Mouse (Mus musculus) liver, embryonic 16.5 days (tissue): ENCODE measurements around the gene Adgrf5. TPM values are rescaled to one million over a fixed set of nuclear protein-coding genes. Genes with fewer than 3 reads are reported as not detected.

ENCODE experiments used
- ATAC-seq: fragments of 200-750 bp; cut with Nextera tagmentation; 2 replicates; pipeline ENCODE4 v1.8.0; 2017; ENCODE audit warnings: low read depth, mild to moderate bottlenecking, moderate number of reproducible peaks, moderate library complexity
- H3K27ac ChIP-seq: fragments of 300-500 bp; sonication (generic); 2 replicates; pipeline ENCODE4 v1.5.1; 2014; ENCODE audit warnings: mild to moderate bottlenecking, low read length
- H3K27me3 ChIP-seq: fragments of 300-500 bp; sonication (generic); 2 replicates; pipeline ENCODE4 v1.6.1; 2014; ENCODE audit warnings: low read depth, low read length, mixed read lengths; ENCODE audit not compliant: control insufficient read depth, insufficient read depth
- H3K36me3 ChIP-seq: fragments of 300-500 bp; sonication (generic); 2 replicates; pipeline ENCODE4 v1.6.1; 2014; ENCODE audit warnings: mild to moderate bottlenecking; ENCODE audit not compliant: control insufficient read depth, insufficient read depth
- H3K4me1 ChIP-seq: fragments of 300-500 bp; sonication (generic); 2 replicates; pipeline ENCODE4 v1.6.1; 2014; ENCODE audit warnings: low read depth, low read length, mixed read lengths; ENCODE audit not compliant: control insufficient read depth
- H3K4me2 ChIP-seq: fragments of 300-500 bp; sonication (generic); 2 replicates; pipeline ENCODE4 v1.6.1; 2014; ENCODE audit warnings: low read depth, low read length, mixed read lengths
- H3K4me3 ChIP-seq: fragments of 300-500 bp; sonication (generic); 2 replicates; pipeline ENCODE4 v1.5.1; 2014; ENCODE audit warnings: low read depth, mild to moderate bottlenecking, low read length
- H3K9ac ChIP-seq: fragments of 300-500 bp; sonication (generic); 2 replicates; pipeline ENCODE4 v1.6.1; 2014; ENCODE audit warnings: low read depth, low read length
- H3K9me3 ChIP-seq: fragments of 300-500 bp; sonication (generic); replicated peaks from 2 replicates; pipeline ENCODE4 v1.6.1; 2016; ENCODE audit warnings: low read length; ENCODE audit not compliant: control insufficient read depth
- WGBS: fragments of 180-500 bp; shearing (Covaris S2); extraction: QIAGEN DNeasy Blood & Tissue Kit; methylation state at CpG from one replicate; pipeline ENCODE4 v1.1.7; 2014; ENCODE audit not compliant: insufficient replicate concordance; 5-methylcytosine and 5-hydroxymethylcytosine counted together
- polyA plus RNA-seq: library from polyadenylated mRNA; unstranded; fragments of >200 nt; fragmentation: Nextera tagmentation; extraction: Ambion mirVana; gene quantifications from 2 replicates; pipeline ENCODE4 v1.2.1, GENCODE M21; 2015

Adgrf5 gene
- polyA plus RNA-seq, 1 experiment from 2014 or later = 3.8 TPM

DNA sequence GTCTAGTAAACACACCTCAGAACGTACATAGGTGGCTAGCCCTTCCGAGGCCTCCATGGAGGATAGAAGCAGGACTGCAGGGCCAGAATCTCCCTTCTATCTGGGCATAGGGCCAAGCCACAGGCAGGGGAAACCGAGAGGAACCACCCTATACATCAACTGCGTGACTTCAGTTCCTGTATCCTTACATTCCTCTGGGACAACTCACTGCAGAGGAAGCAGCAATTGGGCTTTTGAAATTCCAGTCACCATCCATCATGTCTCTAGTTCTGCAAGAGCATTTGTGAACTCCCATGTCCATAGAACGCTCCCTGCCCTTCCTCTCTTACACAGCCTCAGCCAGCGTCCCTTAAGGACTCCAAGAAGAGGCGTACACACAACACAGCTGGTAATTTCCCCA, 47.3 kb downstream of the Adgrf5 start:
- H3K27me3 ChIP-seq = no peaks in the 10 kb centered on the region
- 41% methylated on average over 7 of the region's 7 CpGs for WGBS
- H3K9me3 ChIP-seq = no peaks in the 10 kb centered on the region
- peak; percentile 37; the same call in 1 of the 2 replicates for ATAC-seq
- H3K36me3 ChIP-seq = no peaks in the 10 kb centered on the region
- H3K4me2 ChIP-seq = no peak overlapping the region
- no peaks in the 10 kb centered on the region for H3K4me1 ChIP-seq
- no peak overlapping the region for H3K4me3 ChIP-seq
- H3K9ac ChIP-seq = no peak overlapping the region
- no peak overlapping the region for H3K27ac ChIP-seq

DNA sequence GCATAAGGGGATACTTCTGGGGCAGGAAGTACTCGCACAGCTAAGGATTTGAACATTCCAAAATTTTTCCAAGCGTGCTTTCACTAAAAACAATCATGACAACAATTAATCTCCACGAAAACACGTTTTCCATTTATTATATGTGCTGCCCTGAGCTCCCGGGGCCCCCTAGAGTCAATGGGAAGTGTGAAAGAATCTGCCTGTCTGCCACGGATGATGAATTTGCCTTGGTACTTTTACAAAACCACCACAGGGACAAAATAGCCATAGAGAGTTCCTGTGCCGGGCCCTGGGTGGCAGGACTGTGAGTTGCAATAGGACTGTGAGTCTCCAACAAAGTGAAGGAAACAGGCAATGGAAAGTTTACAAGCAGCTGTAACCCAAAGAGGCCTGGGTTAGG, 52.9 kb downstream of the Adgrf5 start:
- Histone ChIP-seq H3K27ac (no peak overlapping the region), H3K9me3 (no peaks in the 10 kb centered on the region), H3K27me3 (no peaks in the 10 kb centered on the region), H3K4me1 (no peaks in the 10 kb centered on the region), H3K9ac (no peak overlapping the region), H3K4me2 (no peak overlapping the region), H3K36me3 (no peaks in the 10 kb centered on the region), H3K4me3 (no peak overlapping the region)
- 37% methylated on average over 7 of the region's 7 CpGs for WGBS
- ATAC-seq = no peak

DNA sequence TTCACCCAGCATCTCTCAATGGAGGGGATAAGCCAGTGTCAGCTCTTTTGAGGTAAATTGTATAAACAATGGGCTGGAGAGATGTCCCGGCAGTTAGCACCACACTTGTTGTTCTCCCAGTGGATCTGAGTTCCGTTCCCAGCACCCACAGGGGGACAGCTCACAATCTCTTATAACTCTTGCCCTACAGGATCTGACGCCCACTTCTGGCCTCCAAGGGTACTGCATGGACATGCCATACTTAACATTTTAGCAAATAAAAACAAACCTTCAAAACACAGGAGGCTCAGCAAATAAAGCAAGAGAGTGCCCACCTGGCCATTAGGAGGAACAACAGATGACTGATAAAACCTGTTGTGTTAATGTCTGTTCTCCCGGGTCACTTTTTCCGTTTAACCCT, 59.0 kb downstream of the Adgrf5 start:
- H3K27ac ChIP-seq = no peak overlapping the region
- H3K4me1 ChIP-seq = no peaks in the 10 kb centered on the region
- no peak for ATAC-seq
- H3K9me3 ChIP-seq = no peaks in the 10 kb centered on the region
- no peak overlapping the region for H3K4me2 ChIP-seq
- H3K27me3 ChIP-seq = no peaks in the 10 kb centered on the region
- no peak overlapping the region for H3K9ac ChIP-seq
- 72% methylated on average over 5 of the region's 5 CpGs for WGBS
- H3K4me3 ChIP-seq = no peak overlapping the region
- H3K36me3 ChIP-seq = no peaks in the 10 kb centered on the region

DNA sequence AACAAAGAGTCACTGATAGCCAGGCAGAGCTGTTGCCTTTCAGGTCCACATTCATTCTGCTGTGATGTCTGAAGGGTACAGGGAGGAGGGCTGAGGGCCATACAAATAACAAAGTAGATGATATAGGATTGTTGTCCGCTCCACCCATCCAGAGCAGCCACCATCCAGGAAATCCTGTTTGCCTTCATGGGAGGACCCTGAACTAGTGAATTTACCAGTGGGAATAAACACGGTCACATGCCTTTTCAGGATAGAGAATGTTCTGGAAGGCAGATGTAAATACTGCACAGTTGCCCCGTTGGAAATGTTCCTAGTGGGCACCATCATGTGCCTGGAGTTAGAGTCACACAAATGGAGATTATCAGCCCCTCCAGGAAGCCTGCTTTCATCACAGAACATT, 60.1 kb downstream of the Adgrf5 start:
- no peaks in the 10 kb centered on the region for H3K27me3 ChIP-seq
- no peak for ATAC-seq
- no peak overlapping the region for H3K4me3 ChIP-seq
- no peaks in the 10 kb centered on the region for H3K9me3 ChIP-seq
- H3K4me2 ChIP-seq = no peak overlapping the region
- no peak overlapping the region for H3K9ac ChIP-seq
- H3K4me1 ChIP-seq = no peaks in the 10 kb centered on the region
- H3K36me3 ChIP-seq = no peaks in the 10 kb centered on the region
- 56% methylated on average over 3 of the region's 3 CpGs for WGBS
- H3K27ac ChIP-seq = no peak overlapping the region

DNA sequence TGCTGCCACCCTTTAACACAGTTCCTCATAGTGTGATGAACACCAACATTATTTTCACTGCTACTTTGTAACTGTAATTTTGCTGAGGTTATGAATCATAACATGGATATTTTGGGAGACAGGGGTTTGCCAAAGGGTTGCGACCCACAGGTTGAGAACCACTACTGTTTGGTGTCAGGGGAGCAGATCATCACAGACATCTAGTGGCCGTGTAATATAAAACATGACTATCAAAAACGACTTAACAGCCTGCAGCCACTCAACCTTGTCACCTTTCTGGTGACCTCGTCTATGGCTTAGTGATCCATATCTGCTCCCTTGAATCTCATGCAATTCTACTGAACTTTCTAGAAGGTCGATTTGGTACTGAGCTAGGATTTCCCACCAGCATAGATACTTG, 63.7 kb downstream of the Adgrf5 start:
- H3K27ac ChIP-seq = no peak overlapping the region
- H3K27me3 ChIP-seq = no peaks in the 10 kb centered on the region
- no peak overlapping the region for H3K9ac ChIP-seq
- H3K36me3 ChIP-seq = no peaks in the 10 kb centered on the region
- 36% methylated on average over 5 of the region's 5 CpGs for WGBS
- no peaks in the 10 kb centered on the region for H3K9me3 ChIP-seq
- H3K4me3 ChIP-seq = no peak overlapping the region
- H3K4me2 ChIP-seq = no peak overlapping the region
- H3K4me1 ChIP-seq = no peaks in the 10 kb centered on the region
- no peak for ATAC-seq

DNA sequence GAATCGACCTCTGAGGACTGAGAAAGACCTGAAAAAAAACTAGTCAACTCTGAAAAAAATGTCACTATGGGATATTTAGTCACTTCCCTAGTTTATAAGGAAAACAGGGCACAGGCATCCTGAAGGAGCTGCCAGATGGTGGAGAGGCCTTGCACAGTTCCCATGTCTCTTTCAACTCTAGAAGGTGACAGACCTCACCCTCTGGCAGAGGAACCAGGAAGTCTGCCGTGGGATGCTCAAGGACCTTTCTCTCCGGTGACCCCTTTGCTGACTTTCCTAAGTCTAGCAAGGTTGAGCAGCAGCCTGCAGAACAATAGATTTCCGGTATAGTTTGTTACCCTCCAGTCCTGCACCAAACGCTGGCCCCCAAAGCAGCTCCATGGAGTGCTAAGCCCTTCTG, 71.4 kb downstream of the Adgrf5 start:
- H3K4me3 ChIP-seq = no peak overlapping the region
- H3K4me1 ChIP-seq = no peaks in the 10 kb centered on the region
- H3K9me3 ChIP-seq = no peaks in the 10 kb centered on the region
- no peak for ATAC-seq
- H3K4me2 ChIP-seq = no peak overlapping the region
- WGBS = 56% methylated on average over 5 of the region's 5 CpGs
- H3K27me3 ChIP-seq = no peaks in the 10 kb centered on the region
- H3K9ac ChIP-seq = no peak overlapping the region
- H3K27ac ChIP-seq = no peak overlapping the region
- no peaks in the 10 kb centered on the region for H3K36me3 ChIP-seq

DNA sequence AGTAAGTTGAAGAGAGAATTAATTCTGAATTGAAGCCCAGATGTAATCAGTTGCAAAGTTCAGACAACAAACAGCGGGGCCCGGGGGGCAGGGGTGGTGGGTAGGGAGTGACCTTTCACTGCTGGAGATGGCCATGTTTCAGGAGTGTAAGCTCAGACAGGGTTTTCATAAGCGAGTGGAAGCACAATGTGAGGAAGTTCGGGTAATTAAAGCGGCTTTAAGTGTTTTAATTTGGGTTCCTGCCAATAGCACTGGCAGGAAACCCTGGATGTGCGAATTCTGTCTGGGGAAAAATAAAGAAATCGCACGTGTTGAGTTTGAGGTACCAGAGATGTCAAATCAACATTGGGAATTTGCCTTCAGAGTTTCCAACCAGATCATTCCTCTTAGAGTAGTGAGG, 74.2 kb downstream of the Adgrf5 start:
- no peak overlapping the region for H3K27ac ChIP-seq
- no peaks in the 10 kb centered on the region for H3K9me3 ChIP-seq
- no peak overlapping the region for H3K4me3 ChIP-seq
- no peaks in the 10 kb centered on the region for H3K27me3 ChIP-seq
- WGBS = 57% methylated on average over 8 of the region's 8 CpGs
- no peak for ATAC-seq
- H3K9ac ChIP-seq = no peak overlapping the region
- H3K36me3 ChIP-seq = no peaks in the 10 kb centered on the region
- H3K4me2 ChIP-seq = no peak overlapping the region
- no peaks in the 10 kb centered on the region for H3K4me1 ChIP-seq

DNA sequence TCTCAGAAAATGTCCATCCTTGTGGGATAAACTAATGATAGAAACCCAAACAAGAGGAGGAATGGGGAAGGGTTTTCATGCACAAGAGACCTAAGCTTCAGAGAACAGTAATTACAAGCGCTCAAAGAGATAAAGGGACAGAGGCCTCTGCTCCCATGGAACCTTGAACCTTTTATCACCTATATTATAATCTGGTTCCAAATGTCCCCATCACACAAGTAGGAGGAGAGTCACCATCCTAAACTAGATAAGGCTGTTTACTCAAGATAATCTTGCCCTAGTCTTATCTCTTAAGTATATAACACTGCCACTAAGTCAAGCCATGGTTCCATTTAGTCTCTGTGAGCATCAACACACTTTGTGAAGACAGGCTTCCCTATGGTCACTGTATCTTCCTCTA, 91.0 kb downstream of the Adgrf5 start:
- 64% methylated on average over 1 of the region's 1 CpGs for WGBS
- no peak overlapping the region for H3K4me3 ChIP-seq
- no peak for ATAC-seq
- no peaks in the 10 kb centered on the region for H3K36me3 ChIP-seq
- H3K9ac ChIP-seq = no peak overlapping the region
- H3K27me3 ChIP-seq = no peaks in the 10 kb centered on the region
- H3K4me2 ChIP-seq = no peak overlapping the region
- H3K27ac ChIP-seq = no peak overlapping the region
- H3K4me1 ChIP-seq = no peaks in the 10 kb centered on the region
- no peaks in the 10 kb centered on the region for H3K9me3 ChIP-seq

DNA sequence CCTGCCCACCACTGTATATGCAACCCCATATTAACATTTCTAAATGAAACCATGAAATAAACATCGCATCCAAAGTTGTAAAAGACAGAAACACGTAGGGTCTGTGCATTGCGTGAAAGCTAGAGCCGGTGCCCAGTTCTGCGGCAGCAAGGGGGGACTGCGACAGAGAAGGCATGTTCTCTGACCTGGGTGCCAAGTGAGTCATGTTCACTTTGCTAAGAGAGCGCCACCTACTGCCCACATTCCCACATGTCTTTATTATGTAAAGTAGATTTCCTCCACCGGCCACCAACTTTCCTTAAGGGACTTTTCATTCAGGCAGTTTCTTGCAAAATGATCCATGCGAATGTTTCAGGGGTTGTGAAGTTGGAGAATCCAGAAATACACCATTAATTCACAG, 98.3 kb downstream of the Adgrf5 start:
- Histone ChIP-seq H3K9ac (no peak overlapping the region), H3K4me3 (no peak overlapping the region), H3K4me2 (no peak overlapping the region), H3K4me1 (no peaks in the 10 kb centered on the region), H3K36me3 (no peaks in the 10 kb centered on the region), H3K9me3 (no peaks in the 10 kb centered on the region), H3K27ac (no peak overlapping the region), H3K27me3 (no peaks in the 10 kb centered on the region)
- ATAC-seq = no peak
- WGBS = 8% methylated on average over 9 of the region's 9 CpGs

DNA sequence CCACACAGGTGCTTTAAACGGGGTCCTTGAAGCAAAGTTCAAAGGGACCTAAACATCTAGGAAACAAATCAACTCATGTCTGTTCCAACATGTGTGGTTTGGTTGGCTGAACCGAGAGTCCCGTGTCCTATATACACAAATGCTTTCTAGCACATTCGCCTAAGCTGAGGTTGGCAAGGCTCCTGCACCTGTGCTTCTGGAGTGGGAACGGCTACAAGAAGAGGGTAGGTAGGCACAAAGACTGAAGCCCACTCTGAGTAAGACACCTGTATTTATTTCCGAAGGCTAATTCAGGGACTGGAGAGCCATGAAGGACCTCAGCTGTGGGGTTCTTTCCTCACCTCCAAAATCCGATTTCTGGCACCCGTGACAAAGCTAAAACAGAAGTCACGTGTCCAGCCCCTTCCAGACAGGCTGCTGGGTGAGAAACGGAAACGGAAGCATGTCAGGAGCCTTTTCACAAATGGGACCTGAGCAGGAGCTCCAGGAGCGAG, 99.5 kb downstream of the Adgrf5 start:
- no peaks in the 10 kb centered on the region for H3K36me3 ChIP-seq
- no peak for ATAC-seq
- H3K4me1 ChIP-seq = no peaks in the 10 kb centered on the region
- H3K27ac ChIP-seq = no peak overlapping the region
- no peak overlapping the region for H3K9ac ChIP-seq
- no peaks in the 10 kb centered on the region for H3K9me3 ChIP-seq
- no peaks in the 10 kb centered on the region for H3K27me3 ChIP-seq
- H3K4me2 ChIP-seq = no peak overlapping the region
- 62% methylated on average over 12 of the region's 12 CpGs for WGBS
- H3K4me3 ChIP-seq = no peak overlapping the region
